Mouse (Mus musculus): ENCODE data around the gene 6430628N08Rik.

6430628N08Rik gene

GRCm38 (mm10) chr4:115890553-115890952 lies at the start of gene 6430628N08Rik:
Gene 6430628N08Rik (plus strand): TSS chr4:115890665.
- DNase-seq (ENCODE audit: low spot score in 2 of 2): no peak

DNA sequence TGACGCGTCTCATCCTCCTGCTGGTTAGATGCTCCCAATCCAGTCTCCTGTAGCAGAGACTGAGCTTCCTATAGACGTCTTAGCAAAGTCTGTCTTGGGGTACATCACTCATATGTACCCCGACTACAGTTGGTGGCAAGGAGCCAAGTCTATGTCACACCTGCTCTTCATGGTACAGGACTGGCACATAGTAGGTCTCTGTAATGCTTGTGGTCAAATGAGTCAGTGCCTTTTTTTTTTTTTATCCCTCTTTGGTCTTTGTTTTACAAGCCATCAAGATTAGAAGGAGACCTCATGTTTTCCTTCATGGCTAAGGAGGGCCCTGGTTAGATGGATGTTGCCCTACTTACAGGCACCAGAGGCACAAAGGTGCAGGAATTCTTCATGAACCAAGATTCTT lies 49.6 kb upstream of the 6430628N08Rik start:
- DNase-seq (ENCODE audit: low spot score in 2 of 2): peak in 1 of 2 experiments; percentile 40

DNA sequence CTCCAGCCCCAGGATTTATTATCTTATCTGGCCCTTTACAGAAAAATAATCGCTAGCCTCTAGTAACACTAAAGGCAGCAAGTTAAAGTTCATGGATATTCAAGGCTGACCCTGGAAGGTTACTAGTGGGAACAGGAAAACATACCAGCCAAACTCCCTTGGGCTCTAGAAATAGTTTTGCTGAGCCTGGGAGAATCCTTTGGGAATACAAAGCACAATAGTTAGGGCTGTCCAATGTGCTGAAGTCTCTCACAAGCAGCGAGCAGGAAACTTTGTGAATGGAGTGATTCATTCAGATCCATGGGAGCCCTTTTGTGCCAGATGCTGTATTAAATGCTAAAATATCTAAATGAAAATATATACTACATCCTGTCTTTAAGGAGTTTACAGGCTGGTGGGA lies 43.8 kb upstream of the 6430628N08Rik start:
- no peak for DNase-seq (ENCODE audit: low spot score in 2 of 2)

GRCm38 (mm10) chr4:115847377-115847776 lies 43.1 kb upstream of the 6430628N08Rik start:
- peak; percentile 47 to 73 for DNase-seq (ENCODE audit: low spot score in 2 of 2)

GRCm38 (mm10) chr4:115848083-115848482 lies 42.4 kb upstream of the 6430628N08Rik start:
- DNase-seq (ENCODE audit: low spot score in 2 of 2): no peak

DNA sequence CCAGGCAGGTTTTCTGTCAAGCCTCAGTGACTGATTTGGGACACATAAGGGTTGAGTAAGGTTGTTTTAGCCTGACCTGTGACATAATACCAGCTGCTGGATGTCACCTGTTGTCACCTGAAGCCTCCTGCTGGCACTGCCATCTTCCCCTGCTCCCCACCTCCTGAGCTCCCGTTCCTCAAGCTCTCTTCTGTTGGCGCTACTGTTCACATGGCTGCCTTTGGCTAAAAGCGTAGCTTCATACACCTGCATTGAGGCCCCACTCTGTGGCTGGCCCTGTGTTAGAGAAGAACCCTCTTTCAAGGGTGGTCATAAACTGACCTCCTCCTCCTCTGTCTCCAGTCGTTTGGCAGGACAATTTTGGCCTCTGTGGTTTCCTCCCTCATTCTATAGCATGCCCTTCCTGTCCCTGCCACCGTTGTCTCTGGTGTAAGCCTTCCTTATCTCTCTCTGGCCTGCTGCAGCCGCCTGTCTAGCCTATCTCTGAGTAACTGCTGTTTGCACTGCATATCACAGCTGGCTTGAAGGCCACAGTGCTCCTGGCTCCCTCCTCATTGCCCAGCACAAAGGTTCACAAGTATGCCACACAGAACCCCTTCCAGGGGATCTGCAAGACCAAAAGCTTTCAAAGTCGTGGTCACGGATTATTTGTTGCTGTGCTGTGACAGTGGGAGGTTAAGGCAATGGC lies 41.3 kb upstream of the 6430628N08Rik start:
- DNase-seq (ENCODE audit: low spot score in 2 of 2): no peak

DNA sequence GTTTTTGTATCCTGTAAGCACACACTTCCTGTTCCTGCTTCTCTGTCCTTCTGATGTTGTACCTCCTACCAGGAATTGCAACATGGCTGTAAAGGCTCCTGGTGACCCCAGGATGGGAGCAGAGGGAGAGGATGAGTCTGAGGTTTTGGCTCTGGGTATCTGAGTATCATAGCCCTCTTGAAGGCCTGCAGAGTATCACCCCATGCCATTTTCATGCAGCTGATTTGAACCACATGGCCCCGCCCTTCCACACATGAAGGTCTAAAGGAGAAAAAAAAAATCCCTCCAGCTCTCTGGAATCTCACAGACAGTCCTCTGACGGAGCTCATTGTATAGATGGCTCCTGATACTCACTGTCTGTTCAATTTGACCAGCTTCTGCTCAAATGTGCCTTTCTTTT lies 40.4 kb upstream of the 6430628N08Rik start:
- no peak for DNase-seq (ENCODE audit: low spot score in 2 of 2)

DNA sequence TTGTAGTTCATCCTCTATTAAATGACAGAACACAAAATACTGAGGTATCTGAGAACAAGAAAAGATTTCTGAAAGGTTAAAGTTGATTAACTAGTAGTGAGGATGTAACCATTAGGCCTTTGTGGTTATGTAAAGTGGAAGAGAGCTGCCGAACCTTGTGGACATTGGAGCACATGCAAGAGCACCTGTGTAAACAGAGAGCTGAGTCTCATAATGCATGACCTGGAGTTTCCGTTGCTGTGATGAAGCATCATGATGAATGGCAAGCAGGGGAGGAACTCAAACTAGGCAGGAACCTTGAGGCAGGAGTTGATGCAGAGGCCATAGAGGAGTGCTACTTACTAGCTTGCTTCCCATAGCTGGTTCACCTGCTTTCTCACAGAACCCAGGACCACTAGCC lies 39.8 kb upstream of the 6430628N08Rik start:
- DNase-seq (ENCODE audit: low spot score in 2 of 2): no peak

GRCm38 (mm10) chr4:115851569-115851968 lies 38.9 kb upstream of the 6430628N08Rik start:
- DNase-seq (ENCODE audit: low spot score in 2 of 2): no peak

GRCm38 (mm10) chr4:115855100-115855499 lies 35.4 kb upstream of the 6430628N08Rik start:
- DNase-seq (ENCODE audit: low spot score in 2 of 2): no peak

GRCm38 (mm10) chr4:115855609-115856008 lies 34.9 kb upstream of the 6430628N08Rik start:
- DNase-seq (ENCODE audit: low spot score in 2 of 2): peak in 1 of 2 experiments; percentile 62

DNA sequence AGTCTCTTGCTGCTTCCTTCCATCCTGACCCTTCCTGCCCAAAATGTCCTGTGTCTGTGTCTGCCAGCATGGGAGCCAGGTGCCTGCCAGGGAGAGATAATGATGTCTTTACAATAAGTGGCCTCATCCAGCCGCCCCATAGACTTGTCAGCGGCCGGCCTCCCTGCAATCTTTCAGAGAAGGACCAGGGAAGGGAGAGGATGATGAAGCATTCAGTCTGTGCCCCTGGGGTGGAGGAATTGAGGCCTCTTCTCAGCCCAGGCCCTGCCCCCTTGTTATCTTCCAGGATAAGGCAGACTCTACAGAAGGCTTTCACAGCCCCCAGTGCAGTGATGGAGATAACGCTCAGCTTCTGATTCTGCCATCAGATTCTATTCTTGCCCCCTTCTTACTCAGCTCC lies 34.2 kb upstream of the 6430628N08Rik start:
- no peak for DNase-seq (ENCODE audit: low spot score in 2 of 2)

GRCm38 (mm10) chr4:115857293-115857883 lies 33.1 kb upstream of the 6430628N08Rik start:
- DNase-seq (ENCODE audit: low spot score in 2 of 2): no peak

DNA sequence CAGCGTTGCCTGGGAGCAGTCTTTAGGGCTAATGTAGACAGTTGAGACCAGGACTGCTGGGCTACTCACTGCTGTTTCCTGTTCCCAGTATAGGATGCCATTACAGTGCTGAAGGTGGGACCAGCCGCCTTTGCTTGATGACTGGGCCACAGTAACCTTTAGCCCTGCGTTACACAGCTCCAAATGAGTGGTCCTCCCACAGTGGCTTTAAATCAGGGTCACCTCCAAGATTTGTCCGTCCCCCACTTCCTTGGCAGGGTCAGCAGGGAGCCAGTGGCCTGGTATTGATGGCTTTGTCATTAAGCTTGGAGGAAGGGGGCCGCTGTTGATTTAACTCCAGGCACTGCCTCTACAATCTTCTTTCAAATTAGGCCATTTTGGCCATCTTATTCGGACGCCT lies 27.1 kb upstream of the 6430628N08Rik start:
- no peak for DNase-seq (ENCODE audit: low spot score in 2 of 2)

- no peak for DNase-seq (ENCODE audit: low spot score in 2 of 2)
These were observed 26.6 kb upstream of the 6430628N08Rik start for GRCm38 (mm10) chr4:115863880-115864279.

- no peak for DNase-seq (ENCODE audit: low spot score in 2 of 2)
These were observed 20.8 kb upstream of the 6430628N08Rik start for GRCm38 (mm10) chr4:115869512-115870210.

GRCm38 (mm10) chr4:115873231-115873630 lies 17.2 kb upstream of the 6430628N08Rik start:
- DNase-seq (ENCODE audit: low spot score in 2 of 2): no peak

- DNase-seq (ENCODE audit: low spot score in 2 of 2): no peak
These were observed 12.2 kb upstream of the 6430628N08Rik start for GRCm38 (mm10) chr4:115878216-115878678.

GRCm38 (mm10) chr4:115878828-115879227 lies 11.6 kb upstream of the 6430628N08Rik start:
- DNase-seq (ENCODE audit: low spot score in 2 of 2): no peak

- DNase-seq (ENCODE audit: low spot score in 2 of 2): peak; percentile 80 to 81
These were observed 9.3 kb upstream of the 6430628N08Rik start for GRCm38 (mm10) chr4:115881183-115881582.

DNA sequence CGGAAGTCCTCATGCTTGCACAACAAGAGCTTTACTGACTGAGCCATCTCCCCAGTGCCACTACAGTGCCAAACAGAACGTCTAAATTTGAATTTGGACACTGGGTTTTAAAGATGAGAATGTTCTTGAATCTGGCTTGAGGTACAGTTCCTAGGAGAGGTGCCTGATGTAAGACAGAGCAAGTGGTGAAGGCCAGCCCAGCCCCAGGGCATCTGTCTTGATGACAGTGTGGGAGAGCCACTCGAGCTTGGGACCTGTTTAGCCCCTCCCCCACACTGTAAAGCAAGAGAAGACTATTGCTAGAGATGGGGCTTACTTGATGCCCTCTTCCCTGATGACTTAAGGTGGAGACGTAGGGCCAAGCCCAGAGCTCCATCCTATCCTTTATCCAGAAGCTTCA lies 8.3 kb upstream of the 6430628N08Rik start:
- DNase-seq (ENCODE audit: low spot score in 2 of 2): no peak

DNA sequence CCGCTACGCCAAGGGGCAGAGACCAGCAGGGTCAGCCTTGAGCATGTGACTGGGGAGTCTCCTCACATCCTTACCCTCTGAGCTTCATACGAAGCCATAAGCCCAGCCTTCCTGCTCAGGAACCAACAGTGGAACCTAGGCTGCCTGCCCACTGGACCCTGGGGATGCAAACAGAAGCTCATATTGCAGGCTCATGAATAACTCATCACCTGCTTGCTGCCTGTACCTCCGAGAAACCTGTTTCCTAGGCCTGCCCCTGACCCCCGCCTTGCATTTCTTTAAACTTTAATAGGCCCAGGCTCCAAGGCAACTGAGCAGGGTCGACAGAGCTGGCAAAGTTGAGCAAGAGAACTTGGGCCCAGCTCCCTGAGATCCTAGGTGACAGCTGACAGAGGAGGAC lies 6.4 kb upstream of the 6430628N08Rik start, which contains the start of gene Kncn:
Gene Kncn, plus strand, starts transcription at position 379 of the 400 bp plus-strand sequence.
- DNase-seq (ENCODE audit: low spot score in 2 of 2): no peak

DNA sequence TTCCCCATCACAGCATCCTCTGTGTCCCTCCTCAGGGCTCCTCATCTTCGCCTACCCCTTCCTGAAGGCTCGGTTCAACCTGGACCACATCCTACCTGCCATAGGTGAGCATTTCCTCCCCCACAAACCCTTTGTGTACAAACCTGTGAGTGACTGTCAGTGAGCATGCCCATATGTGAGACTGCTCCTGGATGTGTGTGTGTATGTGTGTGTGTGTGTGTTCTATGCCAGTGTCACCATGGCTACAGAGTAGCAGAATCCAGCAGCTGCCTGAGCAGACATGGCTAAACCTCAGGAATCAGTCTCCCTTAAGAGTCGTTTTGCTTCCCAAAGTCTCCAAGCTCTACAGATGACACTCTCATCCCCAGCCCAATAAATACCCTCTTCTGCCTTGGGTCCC lies 4.6 kb upstream of the 6430628N08Rik start:
- DNase-seq (ENCODE audit: low spot score in 2 of 2): peak; percentile 72 to 84
